In genomic region chr8:84815547-84815946, GRCm38 (mm10) we compare ENCODE assay signal across 9 mouse cellular contexts. TPM values are rescaled to one million over a fixed set of nuclear protein-coding genes. Genes with fewer than 3 reads are reported as not detected.
DNase-seq lines count a peak whose midpoint lies in the region; ATAC-seq lines count a peak whose summit lies in the region.
"Had no signal": no experiment of that assay in that cellular context is flagged by ENCODE, and none has a peak within 500 bp of the region (broad histone marks: within the 10 kb centered on the region; RNA-seq: fewer than 3 reads in every experiment).

No protein-coding gene starts in this region.

- peak; percentile 87 for ATAC-seq in CD4-positive, CD25-positive, alpha-beta regulatory T cell, adult 4 months
- peak; percentile 65 for ATAC-seq in heart, embryonic 15.5 days (replicated peaks; ENCODE audit: insufficient number of reproducible peaks, insufficient read depth, low FRiP score, low read depth)
- peak; percentile 80 for ATAC-seq in liver, embryonic 12.5 days

- no peak overlapping the region for H3K4me3 ChIP-seq in forebrain, embryonic 10.5 days
- H3K4me3 ChIP-seq in heart, embryonic 15.5 days, result no peak overlapping the region
- H3K4me3 ChIP-seq in liver, embryonic 12.5 days, result no peak overlapping the region
- H3K4me3 ChIP-seq: erythroblast, embryonic 14.5 days had no signal

- H3K4me2 ChIP-seq in heart, embryonic 15.5 days, result peak overlapping the region; percentile 3
- peak overlapping the region; percentile 5; the same call in 1 of the 2 replicates for H3K4me2 ChIP-seq in liver, embryonic 12.5 days

- no peaks in the 10 kb centered on the region for H3K9me3 ChIP-seq in forebrain, embryonic 10.5 days
- no peaks in the 10 kb centered on the region for H3K9me3 ChIP-seq in heart, embryonic 15.5 days (replicated peaks)
- no peaks in the 10 kb centered on the region for H3K9me3 ChIP-seq in liver, embryonic 12.5 days (replicated peaks)

- no peak overlapping the region for H3K9ac ChIP-seq in heart, embryonic 15.5 days
- H3K9ac ChIP-seq in liver, embryonic 12.5 days, result no peak overlapping the region

- DNase-seq in c-Kit-negative CD71-positive TER-119-positive erythroid progenitor cells, embryonic 14.5 days (ENCODE audit: low read depth, low spot score), result peak; percentile 83
- DNase-seq in forebrain, embryonic 10.5 days (ENCODE audit: extremely low spot score, low spot score), result peak; percentile 88
- peak; percentile 94 for DNase-seq in kidney, postnatal 14 days
- peak; percentile 94 for DNase-seq in naive thymus-derived CD4-positive, alpha-beta T cell, adult 2 months (ENCODE audit: low read depth)
- peak; percentile 97 to 100 for DNase-seq in spleen, postnatal 4 days (ENCODE audit: low spot score in 2 of 2)

- 9% methylated on average over 9 of the region's 9 CpGs for WGBS in forebrain, embryonic 10.5 days
- WGBS in heart, embryonic 15.5 days, result 13% methylated on average over 9 of the region's 9 CpGs
- 13% methylated on average over 9 of the region's 9 CpGs for WGBS in liver, embryonic 12.5 days (ENCODE audit: insufficient replicate concordance)

- H3K27me3 ChIP-seq in forebrain, embryonic 10.5 days (ENCODE audit: poor library complexity, severe bottlenecking), result peaks cover 67% of the 10 kb centered on the region
- peaks cover 17% of the 10 kb centered on the region; the same call in 1 of the 2 replicates for H3K27me3 ChIP-seq in heart, embryonic 15.5 days
- peaks cover 39% of the 10 kb centered on the region for H3K27me3 ChIP-seq in liver, embryonic 12.5 days (replicated peaks)

- H3K4me1 ChIP-seq in forebrain, embryonic 10.5 days, result peaks cover 45% of the 10 kb centered on the region
- H3K4me1 ChIP-seq in heart, embryonic 15.5 days (replicated peaks), result peaks cover 23% of the 10 kb centered on the region
- peaks cover 36% of the 10 kb centered on the region for H3K4me1 ChIP-seq in liver, embryonic 12.5 days

- no peaks in the 10 kb centered on the region for H3K36me3 ChIP-seq in forebrain, embryonic 10.5 days (replicated peaks)
- H3K36me3 ChIP-seq in heart, embryonic 15.5 days, result no peaks in the 10 kb centered on the region
- H3K36me3 ChIP-seq in liver, embryonic 12.5 days, result no peaks in the 10 kb centered on the region

- peak overlapping the region; percentile 58 for H3K27ac ChIP-seq in forebrain, embryonic 10.5 days
- H3K27ac ChIP-seq in heart, embryonic 15.5 days, result no peak overlapping the region
- no peak overlapping the region for H3K27ac ChIP-seq in liver, embryonic 12.5 days

RNA-seq across cellular contexts. Expression of gene Dand5, which starts 7.1 kb away (rescaled TPM):
- 1 to 10 TPM; 4.9 to 7.6 TPM for polyA plus RNA-seq in CD4-positive, CD25-positive, alpha-beta regulatory T cell, adult 4 months (2017; shearing (Covaris generic))
- 2.9 and 3.5 TPM in 2 replicates for polyA plus RNA-seq in forebrain, embryonic 10.5 days (2016; fragmentation: Nextera tagmentation; extraction: Ambion mirVana)
- 5.8 and 6.4 TPM in 2 replicates for polyA plus RNA-seq in heart, embryonic 15.5 days (2015; fragmentation: Nextera tagmentation; extraction: Ambion mirVana)
- polyA plus RNA-seq in liver, embryonic 12.5 days (2016; fragmentation: Nextera tagmentation; extraction: Ambion mirVana), result 3.4 and 4.3 TPM in 2 replicates

RNA-seq across cellular contexts. Expression of gene Nfix, which starts 15.4 kb away (rescaled TPM):
- 1 to 10 TPM; 2.8 to 7.2 TPM for polyA plus RNA-seq in CD4-positive, CD25-positive, alpha-beta regulatory T cell, adult 4 months (2017; shearing (Covaris generic))
- 0.46 and 1.8 TPM in 2 replicates for polyA plus RNA-seq in forebrain, embryonic 10.5 days (2016; fragmentation: Nextera tagmentation; extraction: Ambion mirVana)
- 15.0 and 20.8 TPM in 2 replicates for polyA plus RNA-seq in heart, embryonic 15.5 days (2015; fragmentation: Nextera tagmentation; extraction: Ambion mirVana)
- 2.8 and 2.9 TPM in 2 replicates for polyA plus RNA-seq in liver, embryonic 12.5 days (2016; fragmentation: Nextera tagmentation; extraction: Ambion mirVana)

RNA-seq across cellular contexts. Expression of gene Gadd45gip1, which starts 15.8 kb away (rescaled TPM):
- 10 to 100 TPM; 14.3 to 16.4 TPM for polyA plus RNA-seq in CD4-positive, CD25-positive, alpha-beta regulatory T cell, adult 4 months (2017; shearing (Covaris generic))
- 49.1 and 49.6 TPM in 2 replicates for polyA plus RNA-seq in forebrain, embryonic 10.5 days (2016; fragmentation: Nextera tagmentation; extraction: Ambion mirVana)
- 45.3 and 46.5 TPM in 2 replicates for polyA plus RNA-seq in heart, embryonic 15.5 days (2015; fragmentation: Nextera tagmentation; extraction: Ambion mirVana)
- 69.9 and 71.0 TPM in 2 replicates for polyA plus RNA-seq in liver, embryonic 12.5 days (2016; fragmentation: Nextera tagmentation; extraction: Ambion mirVana)

RNA-seq across cellular contexts. Expression of gene Rad23a, which starts 24.9 kb away (rescaled TPM):
- polyA plus RNA-seq in CD4-positive, CD25-positive, alpha-beta regulatory T cell, adult 4 months (2017; shearing (Covaris generic)), result 100 to 1,000 TPM; 139 to 160 TPM
- 130 and 137 TPM in 2 replicates for polyA plus RNA-seq in forebrain, embryonic 10.5 days (2016; fragmentation: Nextera tagmentation; extraction: Ambion mirVana)
- polyA plus RNA-seq in heart, embryonic 15.5 days (2015; fragmentation: Nextera tagmentation; extraction: Ambion mirVana), result 107 and 123 TPM in 2 replicates
- 274 and 281 TPM in 2 replicates for polyA plus RNA-seq in liver, embryonic 12.5 days (2016; fragmentation: Nextera tagmentation; extraction: Ambion mirVana)

RNA-seq across cellular contexts. Expression of gene Calr, which starts 31.2 kb away (rescaled TPM):
- 100 to 1,000 TPM; 250 to 281 TPM for polyA plus RNA-seq in CD4-positive, CD25-positive, alpha-beta regulatory T cell, adult 4 months (2017; shearing (Covaris generic))
- polyA plus RNA-seq in forebrain, embryonic 10.5 days (2016; fragmentation: Nextera tagmentation; extraction: Ambion mirVana), result 735 and 764 TPM in 2 replicates
- polyA plus RNA-seq in heart, embryonic 15.5 days (2015; fragmentation: Nextera tagmentation; extraction: Ambion mirVana), result 525 and 658 TPM in 2 replicates
- 590 and 610 TPM in 2 replicates for polyA plus RNA-seq in liver, embryonic 12.5 days (2016; fragmentation: Nextera tagmentation; extraction: Ambion mirVana)
